Mouse (Mus musculus): ENCODE data around the gene Hirip3.

DNA sequence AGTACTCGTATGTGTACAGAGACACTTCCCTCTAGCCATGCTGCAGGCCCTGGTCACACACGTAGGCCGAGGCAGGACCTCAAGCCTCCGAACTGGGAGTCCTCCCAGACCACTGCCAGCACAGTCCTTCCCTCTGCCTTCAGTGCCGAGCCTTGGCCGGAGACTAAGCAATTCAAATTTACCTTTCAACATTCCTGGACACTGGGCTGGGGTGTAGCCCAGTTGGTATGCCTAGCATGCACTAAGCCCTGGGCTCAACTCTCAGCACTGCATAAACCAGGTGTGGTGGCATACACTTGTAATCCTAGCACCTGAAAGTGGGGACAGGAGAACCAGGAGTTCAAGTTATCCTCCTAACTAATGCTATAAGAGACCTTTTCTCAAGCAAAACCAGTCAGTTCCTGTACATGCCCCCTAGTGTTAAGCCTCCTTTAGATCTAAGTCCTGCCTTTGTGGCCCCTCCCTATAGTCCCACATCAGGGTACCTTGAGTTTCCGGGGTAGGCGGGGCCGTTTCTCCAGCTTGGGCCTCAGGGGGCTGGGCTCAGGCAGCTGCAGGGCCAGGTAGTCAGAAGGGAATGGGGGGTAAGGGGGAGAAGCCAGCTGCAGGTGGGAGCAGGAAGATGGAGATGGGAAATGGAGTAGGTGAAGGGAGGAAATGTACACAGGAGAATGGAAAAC, 4.9 kb upstream of the Hirip3 start:
- TF ChIP-seq POLR2A (IDR thresholded peaks at IDR 0.05; ENCODE audit: insufficient read depth, low read depth, low read length) (no peak), CTCF (IDR thresholded peaks at IDR 0.05; ENCODE audit: insufficient read depth, low read depth, low read length) (no peak)
